Mouse (Mus musculus) stomach, postnatal 0 days (tissue): ENCODE results near the gene Rhd. TPM values are rescaled to one million over a fixed set of nuclear protein-coding genes. Genes with fewer than 3 reads are reported as not detected.

Source experiments
- ATAC-seq: fragments of 200-750 bp; cut with Nextera tagmentation; 2 replicates; pipeline ENCODE4 v1.8.0; 2017; ENCODE audit not compliant: low FRiP score, low TSS enrichment
- DNase-seq: peaks from one replicate; pipeline ENCODE4 v3.0.0-alpha.2; 2016; ENCODE audit warnings: low spot score
- H3K27ac ChIP-seq: fragments of 300-500 bp; sonication (generic); replicated peaks from 2 replicates; pipeline ENCODE4 v1.5.1; 2014; ENCODE audit warnings: mild to moderate bottlenecking, control low read depth
- H3K27me3 ChIP-seq: fragments of 300-500 bp; sonication (generic); 2 replicates; pipeline ENCODE4 v1.6.1; 2014; ENCODE audit warnings: low read length; ENCODE audit not compliant: control insufficient read depth, insufficient read depth
- H3K36me3 ChIP-seq: fragments of 300-500 bp; sonication (generic); 2 replicates; pipeline ENCODE4 v1.6.1; 2014; ENCODE audit warnings: low read length, mixed read lengths; ENCODE audit not compliant: control insufficient read depth, insufficient read depth
- H3K4me1 ChIP-seq: fragments of 300-500 bp; sonication (generic); replicated peaks from 2 replicates; pipeline ENCODE4 v1.6.1; 2014; ENCODE audit warnings: antibody characterized with exemption; ENCODE audit not compliant: control insufficient read depth, insufficient read depth
- H3K4me2 ChIP-seq: fragments of 300-500 bp; sonication (generic); replicated peaks from 2 replicates; pipeline ENCODE4 v1.6.1; 2014; ENCODE audit warnings: low read depth, mild to moderate bottlenecking, control low read depth, moderate library complexity
- H3K4me3 ChIP-seq: fragments of 300-500 bp; sonication (generic); 2 replicates; pipeline ENCODE4 v1.5.1; 2014; ENCODE audit warnings: low read depth, low read length, control low read depth
- H3K9ac ChIP-seq: fragments of 300-500 bp; sonication (generic); 2 replicates; pipeline ENCODE4 v1.6.1; 2014; ENCODE audit warnings: mild to moderate bottlenecking, low read length, control low read depth, mixed read lengths
- H3K9me3 ChIP-seq: fragments of 300-500 bp; sonication (generic); 2 replicates; pipeline ENCODE4 v1.6.1; 2016; ENCODE audit warnings: low read length; ENCODE audit not compliant: control insufficient read depth
- CTCF ChIP-seq: IDR thresholded peaks from 2 replicates; pipeline ENCODE4 v1.5.1; 2016; ENCODE audit warnings: antibody characterized with exemption, low read depth, mild to moderate bottlenecking, moderate library complexity
- EP300 ChIP-seq: optimal IDR thresholded peaks from 2 replicates; pipeline ENCODE3; 2016; ENCODE audit warnings: antibody characterized with exemption
- WGBS: fragments of 180-500 bp; shearing (Covaris S2); extraction: QIAGEN DNeasy Blood & Tissue Kit; methylation state at CpG from one replicate; pipeline ENCODE4 v1.1.7; 2014; 5-methylcytosine and 5-hydroxymethylcytosine counted together
- polyA plus RNA-seq: library from polyadenylated mRNA; unstranded; fragments of >200 nt; fragmentation: Nextera tagmentation; extraction: Ambion mirVana; gene quantifications from 2 replicates; pipeline ENCODE4 v1.2.1, GENCODE M21; 2015

Rhd gene
- polyA plus RNA-seq, 1 experiment from 2014 or later: 0.47 TPM

- no peaks in the 10 kb centered on the region for H3K4me1 ChIP-seq
- H3K4me3 ChIP-seq: peak within 1 kb of the TSS; percentile 96
- no peaks in the 10 kb centered on the region for H3K36me3 ChIP-seq
- DNase-seq (peak; percentile 97), ATAC-seq (peak; percentile 96)
- no peak for TF ChIP-seq EP300
- TF ChIP-seq CTCF: no peak
- H3K27ac ChIP-seq: peak within 1 kb of the TSS; percentile 98
- no peaks in the 10 kb centered on the region for H3K27me3 ChIP-seq
- no peaks in the 10 kb centered on the region for H3K9me3 ChIP-seq
- peak within 1 kb of the TSS; percentile 95 for H3K4me2 ChIP-seq
- peak within 1 kb of the TSS; percentile 91 for H3K9ac ChIP-seq
- under 1% methylated on average over 35 of the region's 38 CpGs for WGBS
These were observed 11.1 kb upstream of the Rhd start, which contains the start of gene Maco1 for GRCm38 (mm10) chr4:134853259-134853636. TSS of gene Maco1 (minus strand) at chr4:134853345.

- no peaks in the 10 kb centered on the region for H3K36me3 ChIP-seq
- peak overlapping the region; percentile 80 for H3K9ac ChIP-seq
- peak overlapping the region; percentile 83 for H3K4me2 ChIP-seq
- peak overlapping the region; percentile 96 for H3K4me3 ChIP-seq
- peak; percentile 93 for ATAC-seq
- 1% methylated on average over 77 of the region's 91 CpGs for WGBS
- no peaks in the 10 kb centered on the region for H3K9me3 ChIP-seq
- no peaks in the 10 kb centered on the region for H3K27me3 ChIP-seq
- H3K27ac ChIP-seq: peak overlapping the region; percentile 98
- DNase-seq: peak; percentile 95
- no peaks in the 10 kb centered on the region for H3K4me1 ChIP-seq
- peak; percentile 16 for TF ChIP-seq EP300
- TF ChIP-seq CTCF: no peak
These were observed 10.5 kb upstream of the Rhd start for GRCm38 (mm10) chr4:134853637-134854485.

DNA sequence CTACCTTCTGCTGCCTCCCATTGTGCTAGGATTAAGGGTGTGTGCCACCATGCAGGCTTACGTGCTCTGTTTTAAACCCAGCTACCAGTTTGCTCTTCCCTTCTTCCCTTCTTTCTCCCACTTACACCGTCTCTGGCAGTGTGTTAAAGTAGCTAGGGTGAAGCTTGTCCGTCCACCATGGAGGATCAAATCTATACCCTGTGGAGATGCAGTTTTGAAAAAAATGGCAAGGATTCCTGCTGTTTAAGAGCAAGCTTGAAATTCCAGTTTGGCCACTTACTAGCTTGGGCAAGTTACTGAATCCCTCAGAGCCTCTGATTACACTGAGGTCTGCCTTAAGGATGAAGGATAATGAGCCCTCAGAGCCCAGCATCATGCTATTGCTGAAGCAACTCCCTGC is 9.0 kb upstream of the Rhd start:
- Histone ChIP-seq H3K36me3 (no peaks in the 10 kb centered on the region), H3K27ac (peak overlapping the region; percentile 69), H3K4me3 (no peak overlapping the region), H3K9me3 (no peaks in the 10 kb centered on the region), H3K4me1 (no peaks in the 10 kb centered on the region), H3K4me2 (no peak overlapping the region), H3K9ac (no peak overlapping the region), H3K27me3 (no peaks in the 10 kb centered on the region)
- TF ChIP-seq CTCF (no peak), EP300 (peak; percentile 42)
- 45% methylated on average over 3 of the region's 3 CpGs for WGBS
- no peak for ATAC-seq
- no peak for DNase-seq

DNA sequence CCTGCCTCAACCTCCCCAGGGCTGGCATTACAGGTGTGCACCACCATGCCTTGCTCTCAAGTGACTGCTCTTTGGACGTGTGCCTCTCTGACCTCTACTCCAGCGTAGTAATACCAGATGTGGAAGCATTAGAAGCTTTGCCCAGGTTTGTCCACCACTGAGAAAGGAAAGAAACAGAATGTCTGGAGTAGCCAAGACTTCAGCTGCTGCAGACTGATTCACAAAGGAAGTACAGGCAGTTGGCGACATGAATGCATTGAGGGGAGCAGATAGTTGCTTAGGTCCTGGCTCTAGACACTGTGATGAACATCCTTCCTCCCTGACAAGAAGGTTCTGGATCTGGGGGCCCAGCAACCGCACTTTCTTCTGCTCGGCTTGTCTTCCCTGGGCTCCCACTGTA is 8.3 kb upstream of the Rhd start:
- H3K4me3 ChIP-seq: no peak overlapping the region
- no peaks in the 10 kb centered on the region for H3K4me1 ChIP-seq
- ATAC-seq (no peak), DNase-seq (no peak)
- no peak overlapping the region for H3K4me2 ChIP-seq
- H3K27me3 ChIP-seq: no peaks in the 10 kb centered on the region
- H3K9ac ChIP-seq: no peak overlapping the region
- WGBS: 42% methylated on average over 5 of the region's 5 CpGs
- no peaks in the 10 kb centered on the region for H3K36me3 ChIP-seq
- TF ChIP-seq CTCF (no peak), EP300 (no peak)
- H3K9me3 ChIP-seq: no peaks in the 10 kb centered on the region
- peak overlapping the region; percentile 67 for H3K27ac ChIP-seq

GRCm38 (mm10) chr4:134856501-134856900 is 7.8 kb upstream of the Rhd start:
- H3K9me3 ChIP-seq: no peaks in the 10 kb centered on the region
- 36% methylated on average over 5 of the region's 5 CpGs for WGBS
- TF ChIP-seq CTCF: no peak
- no peak for TF ChIP-seq EP300
- ATAC-seq: no peak
- no peak overlapping the region for H3K4me3 ChIP-seq
- no peak overlapping the region for H3K4me2 ChIP-seq
- H3K27ac ChIP-seq: peak overlapping the region; percentile 67
- no peak for DNase-seq
- H3K9ac ChIP-seq: no peak overlapping the region
- H3K4me1 ChIP-seq: no peaks in the 10 kb centered on the region
- no peaks in the 10 kb centered on the region for H3K27me3 ChIP-seq
- no peaks in the 10 kb centered on the region for H3K36me3 ChIP-seq

DNA sequence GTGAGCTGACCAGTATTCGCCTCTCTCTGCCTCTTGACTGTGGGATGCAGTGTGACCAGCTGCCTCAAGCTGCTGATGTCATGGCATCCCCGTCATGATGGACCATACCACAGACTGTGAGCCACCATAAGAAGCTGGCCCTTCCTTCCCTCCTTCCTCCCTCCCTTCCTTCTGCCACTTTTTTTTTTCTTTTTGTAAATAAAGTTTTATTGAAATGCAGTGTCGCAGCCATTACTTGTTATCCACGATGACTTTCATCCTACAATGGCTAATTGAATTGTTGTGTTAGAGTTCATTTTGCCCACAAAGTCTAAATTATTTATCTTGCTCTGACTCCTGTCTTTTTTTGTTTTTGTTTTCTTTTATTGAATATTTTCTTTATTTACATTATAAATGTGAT is 5.8 kb upstream of the Rhd start:
- Histone ChIP-seq H3K4me2 (no peak overlapping the region), H3K4me1 (no peaks in the 10 kb centered on the region), H3K4me3 (no peak overlapping the region), H3K9me3 (no peaks in the 10 kb centered on the region), H3K27me3 (no peaks in the 10 kb centered on the region), H3K9ac (no peak overlapping the region), H3K27ac (no peak overlapping the region), H3K36me3 (no peaks in the 10 kb centered on the region)
- TF ChIP-seq EP300: no peak
- TF ChIP-seq CTCF: no peak
- 86% methylated on average over 4 of the region's 4 CpGs for WGBS
- ATAC-seq (no peak), DNase-seq (no peak)
